ENCODE assay signal across 8 mouse cellular contexts in genomic region chr11:11461635-11462560, GRCm38 (mm10). TPM values are rescaled to one million over a fixed set of nuclear protein-coding genes. Genes with fewer than 3 reads are reported as not detected.
DNase-seq lines count a peak whose midpoint lies in the region; ATAC-seq and TF ChIP-seq lines count a peak whose summit lies in the region.

TSS of gene Spata48 (plus strand) at chr11:11462094.
TSS of gene Zpbp (minus strand) at chr11:11462408.

- no peaks in the 10 kb centered on the region for H3K27me3 ChIP-seq in hindbrain, postnatal 0 days (ENCODE audit: insufficient read depth, low read length)

- H3K9ac ChIP-seq in hindbrain, postnatal 0 days (replicated peaks; ENCODE audit: low read length): peak within 1 kb of the TSS; percentile 75

- H3K27ac ChIP-seq in gastrocnemius, adult 2 months: peak within 1 kb of the TSS; percentile 72
- H3K27ac ChIP-seq in hindbrain, postnatal 0 days: peak within 1 kb of the TSS; percentile 89
- H3K27ac ChIP-seq in left cerebral cortex, adult 2 months: peak within 1 kb of the TSS; percentile 55

- peak; percentile 83 for DNase-seq in WW6 (ENCODE audit: low read depth, low spot score)
- peak; percentile 71 to 93 for DNase-seq in cerebellum, postnatal 4 days (ENCODE audit: low spot score in 2 of 2)
- DNase-seq in gastrocnemius, adult 2 months: peak; percentile 87
- peak; percentile 94 for DNase-seq in hindbrain, postnatal 0 days (ENCODE audit: low spot score)
- DNase-seq in left cerebral cortex, adult 2 months (ENCODE audit: extremely low spot score in 1 of 2, low spot score in 2 of 2): peak; percentile 85 to 89
- peak; percentile 92 to 93 for DNase-seq in right cerebral cortex, postnatal 10 days (ENCODE audit: low spot score in 2 of 2)
- DNase-seq in urinary bladder, postnatal 25 days (ENCODE audit: low spot score): peak; percentile 91

- TF ChIP-seq CTCF in gastrocnemius, adult 2 months (IDR thresholded peaks at IDR 0.05): peak; percentile 50
- peak; percentile 80 for TF ChIP-seq CTCF in hindbrain, postnatal 0 days (IDR thresholded peaks at IDR 0.05; ENCODE audit: low read depth)
- peak; percentile 52 for TF ChIP-seq CTCF in left cerebral cortex, adult 2 months (IDR thresholded peaks at IDR 0.05)

- H3K9me3 ChIP-seq in hindbrain, postnatal 0 days (ENCODE audit: low read length): no peaks in the 10 kb centered on the region

- H3K36me3 ChIP-seq in hindbrain, postnatal 0 days (ENCODE audit: insufficient read depth, low read length): no peaks in the 10 kb centered on the region

- peak within 1 kb of the TSS; percentile 72 for H3K4me2 ChIP-seq in hindbrain, postnatal 0 days (ENCODE audit: low read depth, low read length)

- intact Hi-C loops in gastrocnemius, adult 2 months (cut with DNase I): loop anchor here (2.0 kb wide), 1 partner anchor 327 kb away; no protein-coding TSS in a partner anchor
- intact Hi-C loops in left cerebral cortex, adult 2 months (cut with DNase I): loop anchor here (1.0 to 10.0 kb wide), 2 partner anchors 326 to 513 kb away; no protein-coding TSS in a partner anchor

- H3K4me1 ChIP-seq in hindbrain, postnatal 0 days (ENCODE audit: insufficient read depth, low read length): peaks cover 5% of the 10 kb centered on the region; the same call in 1 of the 2 replicates

- H3K4me3 ChIP-seq in gastrocnemius, adult 2 months: peak within 1 kb of the TSS; percentile 76
- peak within 1 kb of the TSS; percentile 66 for H3K4me3 ChIP-seq in hindbrain, postnatal 0 days (ENCODE audit: low read length)
- peak within 1 kb of the TSS; percentile 44 for H3K4me3 ChIP-seq in left cerebral cortex, adult 2 months

- peak; percentile 97 for ATAC-seq in hindbrain, postnatal 0 days
- ATAC-seq in megakaryocyte, adult 5-6 weeks (ENCODE audit: poor library complexity, severe bottlenecking): peak; percentile 94

- 4% methylated on average over 65 of the region's 66 CpGs for WGBS in hindbrain, postnatal 0 days

RNA-seq across cellular contexts. Expression of gene Spata48, which starts in this region (rescaled TPM):
- under 1 TPM in 1 of 2 experiments, not detected in 1; 0.56 TPM for total RNA-seq in gastrocnemius, adult 2 months (2021)
- total RNA-seq in hindbrain, postnatal 0 days (2014; rRNA removed): 0.26 TPM in 1 of 2 replicates, not detected in the other
- 0.83 and 2.7 TPM in 2 replicates for polyA plus RNA-seq in hindbrain, postnatal 0 days (2015; fragmentation: Nextera tagmentation; extraction: Ambion mirVana)
- total RNA-seq in left cerebral cortex, adult 2 months (2021): 1 to 10 TPM in 1 of 2 experiments, not detected in 1; 1.7 TPM
- total RNA-seq in megakaryocyte, adult 5-6 weeks (2015): 0.89 and 1.6 TPM in 2 replicates
- 0.33 and 1.1 TPM in 2 replicates for total RNA-seq in megakaryocyte, adult 5-6 weeks (2017)

RNA-seq across cellular contexts. Expression of gene Zpbp, which starts in this region (rescaled TPM):
- total RNA-seq in gastrocnemius, adult 2 months (2021): under 1 TPM; 0.06 to 0.08 TPM
- 3.2 and 3.4 TPM in 2 replicates for total RNA-seq in hindbrain, postnatal 0 days (2014; rRNA removed)
- 2.4 and 2.7 TPM in 2 replicates for polyA plus RNA-seq in hindbrain, postnatal 0 days (2015; fragmentation: Nextera tagmentation; extraction: Ambion mirVana)
- 1 to 10 TPM; 1.1 to 1.2 TPM for total RNA-seq in left cerebral cortex, adult 2 months (2021)
- total RNA-seq in megakaryocyte, adult 5-6 weeks (2015): 0.66 and 0.89 TPM in 2 replicates
- 0.20 and 0.33 TPM in 2 replicates for total RNA-seq in megakaryocyte, adult 5-6 weeks (2017)

Comparison
In these comparisons a context has a peak if more than half of its experiments do, and no peak if none do; other contexts are left out.
1. Peak in every context shown above with its lines: DNase-seq, ATAC-seq, H3K4me3 ChIP-seq and H3K27ac ChIP-seq.
2. Peak in DNase-seq, H3K4me3 ChIP-seq and H3K27ac ChIP-seq in gastrocnemius, adult 2 months; RNA of the genes that start here not detected or under 1 TPM.